Mouse (Mus musculus) hindbrain, embryonic 11.5 days (tissue): ENCODE measurements around the gene Cyp2b10. TPM values are rescaled to one million over a fixed set of nuclear protein-coding genes. Genes with fewer than 3 reads are reported as not detected.

ENCODE experiments used
- ATAC-seq: fragments of 200-750 bp; cut with Nextera tagmentation; 2 replicates; pipeline ENCODE4 v1.8.0; 2017; ENCODE audit warnings: mild to moderate bottlenecking, moderate TSS enrichment, moderate library complexity; ENCODE audit not compliant: low FRiP score
- DNase-seq: peaks from one replicate; pipeline ENCODE4 v3.0.0-alpha.2; 2015; ENCODE audit warnings: low spot score
- H3K27ac ChIP-seq: fragments of 300-500 bp; sonication (generic); 2 replicates; pipeline ENCODE4 v1.5.1; 2014; ENCODE audit warnings: mild to moderate bottlenecking, low read depth, low read length
- H3K27me3 ChIP-seq: fragments of 300-500 bp; sonication (generic); 2 replicates; pipeline ENCODE4 v1.6.1; 2014; ENCODE audit warnings: mild to moderate bottlenecking, low read length, moderate library complexity, mixed read lengths; ENCODE audit not compliant: control insufficient read depth, insufficient read depth
- H3K36me3 ChIP-seq: fragments of 300-500 bp; sonication (generic); 2 replicates; pipeline ENCODE4 v1.6.1; 2014; ENCODE audit warnings: mild to moderate bottlenecking, low read length, moderate library complexity, mixed read lengths; ENCODE audit not compliant: control insufficient read depth, insufficient read depth
- H3K4me1 ChIP-seq: fragments of 300-500 bp; sonication (generic); replicated peaks from 2 replicates; pipeline ENCODE4 v1.6.1; 2014; ENCODE audit warnings: low read length, mixed read lengths; ENCODE audit not compliant: control insufficient read depth, insufficient read depth
- H3K4me2 ChIP-seq: fragments of 300-500 bp; sonication (generic); replicated peaks from 2 replicates; pipeline ENCODE4 v1.6.1; 2014; ENCODE audit warnings: mild to moderate bottlenecking, low read depth, low read length
- H3K4me3 ChIP-seq: fragments of 300-500 bp; sonication (generic); 2 replicates; pipeline ENCODE4 v1.5.1; 2014; ENCODE audit warnings: low read depth, low read length
- H3K9ac ChIP-seq: fragments of 300-500 bp; sonication (generic); 2 replicates; pipeline ENCODE4 v1.6.1; 2014; ENCODE audit warnings: low read depth, low read length
- H3K9me3 ChIP-seq: fragments of 300-500 bp; sonication (generic); 2 replicates; pipeline ENCODE4 v1.6.1; 2016; ENCODE audit warnings: low read length; ENCODE audit not compliant: control insufficient read depth
- WGBS: fragments of 180-500 bp; shearing (Covaris S2); extraction: QIAGEN DNeasy Blood & Tissue Kit; methylation state at CpG from one replicate; pipeline ENCODE4 v1.1.7; 2014; 5-methylcytosine and 5-hydroxymethylcytosine counted together
- polyA plus RNA-seq: library from polyadenylated mRNA; unstranded; fragments of >200 nt; fragmentation: Nextera tagmentation; extraction: Ambion mirVana; gene quantifications from 2 replicates; pipeline ENCODE4 v1.2.1, GENCODE M21; 2014

The Cyp2b10 gene
- polyA plus RNA-seq: not detected in 2 replicates

GRCm38 (mm10) chr7:25897411-25897810, at the start of gene Cyp2b10:
TSS of gene Cyp2b10 (plus strand) at chr7:25897620.
- Histone ChIP-seq H3K27ac (no peak within 1 kb of the TSS), H3K4me3 (no peak within 1 kb of the TSS), H3K4me1 (no peaks in the 10 kb centered on the region), H3K9me3 (no peaks in the 10 kb centered on the region), H3K9ac (no peak within 1 kb of the TSS), H3K36me3 (no peaks in the 10 kb centered on the region), H3K4me2 (no peak within 1 kb of the TSS), H3K27me3 (no peaks in the 10 kb centered on the region)
- DNase-seq (no peak), ATAC-seq (no peak)
- 72% methylated on average over 6 of the region's 6 CpGs for WGBS

GRCm38 (mm10) chr7:25847722-25848443, 49.5 kb upstream of the Cyp2b10 start:
- Histone ChIP-seq H3K9ac (peak overlapping the region; percentile 29; the same call in 1 of the 2 replicates), H3K36me3 (no peaks in the 10 kb centered on the region), H3K27ac (no peak overlapping the region), H3K4me1 (no peaks in the 10 kb centered on the region), H3K4me3 (peak overlapping the region; percentile 35), H3K27me3 (no peaks in the 10 kb centered on the region), H3K4me2 (peak overlapping the region; percentile 40), H3K9me3 (no peaks in the 10 kb centered on the region)
- DNase-seq (peak; percentile 95), ATAC-seq (peak; percentile 43)
- whole genome bisulfite sequencing: 11% methylated on average over 13 of the region's 13 CpGs

- WGBS: 28% methylated on average over 11 of the region's 11 CpGs
- H3K4me1 ChIP-seq: no peaks in the 10 kb centered on the region
- no peak overlapping the region for H3K27ac ChIP-seq
- peak overlapping the region; percentile 40 for H3K4me2 ChIP-seq
- H3K9me3 ChIP-seq: no peaks in the 10 kb centered on the region
- DNase-seq (no peak), ATAC-seq (no peak)
- H3K4me3 ChIP-seq: peak overlapping the region; percentile 35
- no peaks in the 10 kb centered on the region for H3K27me3 ChIP-seq
- no peaks in the 10 kb centered on the region for H3K36me3 ChIP-seq
- H3K9ac ChIP-seq: peak overlapping the region; percentile 29; the same call in 1 of the 2 replicates
These were observed 49.0 kb upstream of the Cyp2b10 start for GRCm38 (mm10) chr7:25848444-25848812.

- WGBS: 33% methylated on average over 8 of the region's 8 CpGs
- Histone ChIP-seq H3K9ac (no peak overlapping the region), H3K27ac (no peak overlapping the region), H3K9me3 (no peaks in the 10 kb centered on the region), H3K27me3 (no peaks in the 10 kb centered on the region), H3K4me1 (no peaks in the 10 kb centered on the region), H3K4me2 (no peak overlapping the region), H3K4me3 (no peak overlapping the region), H3K36me3 (no peaks in the 10 kb centered on the region)
- ATAC-seq (no peak), DNase-seq (peak; percentile 63)
These were observed 42.3 kb upstream of the Cyp2b10 start for GRCm38 (mm10) chr7:25855082-25855481.

GRCm38 (mm10) chr7:25859962-25860870, 37.2 kb upstream of the Cyp2b10 start:
- Histone ChIP-seq H3K4me2 (peak overlapping the region; percentile 31), H3K27me3 (no peaks in the 10 kb centered on the region), H3K4me3 (0 out of 2 replicates have a peak overlapping the region, but pooled peaks have one; percentile 8), H3K9ac (no peak overlapping the region), H3K4me1 (no peaks in the 10 kb centered on the region), H3K36me3 (no peaks in the 10 kb centered on the region), H3K9me3 (no peaks in the 10 kb centered on the region), H3K27ac (no peak overlapping the region)
- DNase-seq: peak; percentile 49
- ATAC-seq: peak; percentile 59
- WGBS: 16% methylated on average over 9 of the region's 9 CpGs

- WGBS: 77% methylated on average over 2 of the region's 2 CpGs
These were observed 35.1 kb upstream of the Cyp2b10 start for GRCm38 (mm10) chr7:25862365-25862764.

GRCm38 (mm10) chr7:25863756-25864155, 33.7 kb upstream of the Cyp2b10 start:
- Histone ChIP-seq H3K4me1 (no peaks in the 10 kb centered on the region), H3K4me3 (no peak overlapping the region), H3K27me3 (no peaks in the 10 kb centered on the region), H3K27ac (no peak overlapping the region), H3K9me3 (no peaks in the 10 kb centered on the region), H3K9ac (no peak overlapping the region), H3K36me3 (no peaks in the 10 kb centered on the region), H3K4me2 (no peak overlapping the region)
- 93% methylated on average over 3 of the region's 3 CpGs for WGBS
- no peak for ATAC-seq
- DNase-seq: no peak

More at GRCm38 (mm10) chr7:25862365-25862764, 35.1 kb upstream of the Cyp2b10 start:
- Histone ChIP-seq H3K9me3 (no peaks in the 10 kb centered on the region), H3K9ac (no peak overlapping the region), H3K4me2 (no peak overlapping the region), H3K4me3 (no peak overlapping the region), H3K27me3 (no peaks in the 10 kb centered on the region), H3K4me1 (no peaks in the 10 kb centered on the region), H3K27ac (no peak overlapping the region), H3K36me3 (no peaks in the 10 kb centered on the region)
- ATAC-seq: no peak
- no peak for DNase-seq

- 32% methylated on average over 5 of the region's 5 CpGs for WGBS
- Histone ChIP-seq H3K36me3 (no peaks in the 10 kb centered on the region), H3K9me3 (no peaks in the 10 kb centered on the region), H3K27me3 (no peaks in the 10 kb centered on the region), H3K4me3 (no peak overlapping the region), H3K27ac (no peak overlapping the region), H3K4me1 (no peaks in the 10 kb centered on the region), H3K4me2 (no peak overlapping the region), H3K9ac (no peak overlapping the region)
- ATAC-seq (no peak), DNase-seq (no peak)
These were observed 32.6 kb upstream of the Cyp2b10 start for GRCm38 (mm10) chr7:25864861-25865260.
